Mouse (Mus musculus) heart, postnatal 0 days (tissue): ENCODE measurements around the gene Cstf2. TPM values are rescaled to one million over a fixed set of nuclear protein-coding genes. Genes with fewer than 3 reads are reported as not detected.

Source experiments
- ATAC-seq: fragments of 200-750 bp; cut with Nextera tagmentation; 2 replicates; pipeline ENCODE4 v1.8.0; 2017; ENCODE audit warnings: low read depth, moderate number of reproducible peaks, moderate library complexity; ENCODE audit not compliant: insufficient read depth
- DNase-seq: peaks from one replicate; pipeline ENCODE4 v3.0.0-alpha.2; 2016; ENCODE audit warnings: low spot score
- H3K27ac ChIP-seq: fragments of 300-500 bp; sonication (generic); 2 replicates; pipeline ENCODE4 v1.5.1; 2014; ENCODE audit warnings: low read depth, mild to moderate bottlenecking
- H3K27me3 ChIP-seq: fragments of 300-500 bp; sonication (generic); 2 replicates; pipeline ENCODE4 v1.6.1; 2014; ENCODE audit warnings: low read length, mixed read lengths; ENCODE audit not compliant: control insufficient read depth, insufficient read depth
- H3K36me3 ChIP-seq: fragments of 300-500 bp; sonication (generic); replicated peaks from 2 replicates; pipeline ENCODE4 v1.6.1; 2014; ENCODE audit warnings: low read length, mixed read lengths; ENCODE audit not compliant: control insufficient read depth, insufficient read depth
- H3K4me1 ChIP-seq: fragments of 300-500 bp; sonication (generic); 2 replicates; pipeline ENCODE4 v1.6.1; 2014; ENCODE audit warnings: antibody characterized with exemption; ENCODE audit not compliant: control insufficient read depth, insufficient read depth
- H3K4me2 ChIP-seq: fragments of 300-500 bp; sonication (generic); 2 replicates; pipeline ENCODE4 v1.6.1; 2014; ENCODE audit warnings: low read depth, mild to moderate bottlenecking, low read length, moderate library complexity
- H3K4me3 ChIP-seq: fragments of 300-500 bp; sonication (generic); 2 replicates; pipeline ENCODE4 v1.5.1; 2014; ENCODE audit warnings: low read depth, low read length
- H3K9ac ChIP-seq: fragments of 300-500 bp; sonication (generic); replicated peaks from 2 replicates; pipeline ENCODE4 v1.6.1; 2014; ENCODE audit warnings: low read depth, low read length, mixed read lengths
- H3K9me3 ChIP-seq: fragments of 300-500 bp; sonication (generic); replicated peaks from 2 replicates; pipeline ENCODE4 v1.6.1; 2016; ENCODE audit warnings: low read length; ENCODE audit not compliant: control insufficient read depth
- CTCF ChIP-seq: IDR thresholded peaks from 2 replicates; pipeline ENCODE4 v1.5.1; 2016; ENCODE audit warnings: antibody characterized with exemption, control low read depth, low read depth
- EP300 ChIP-seq: IDR thresholded peaks from 2 replicates; pipeline ENCODE4 v1.6.1; 2016; ENCODE audit warnings: antibody characterized with exemption, low read depth
- WGBS: fragments of 180-500 bp; shearing (Covaris S2); extraction: QIAGEN DNeasy Blood & Tissue Kit; methylation state at CpG from one replicate; pipeline ENCODE4 v1.1.7; 2014; 5-methylcytosine and 5-hydroxymethylcytosine counted together
- polyA plus RNA-seq: library from polyadenylated mRNA; unstranded; fragments of >200 nt; fragmentation: Nextera tagmentation; extraction: Ambion mirVana; gene quantifications from 2 replicates; pipeline ENCODE4 v1.2.1, GENCODE M21; 2015
- total RNA-seq: library from RNA; depleted of rRNA; stranded (reverse); fragments of >200 nt; gene quantifications from 2 replicates; pipeline ENCODE4 v1.2.3, GENCODE M21; 2014; ENCODE audit warnings: low replicate concordance; rRNA removed

The Cstf2 gene
- total RNA-seq (15.3 and 20.6 TPM in 2 replicates), polyA plus RNA-seq (11.0 and 12.3 TPM in 2 replicates)

DNA sequence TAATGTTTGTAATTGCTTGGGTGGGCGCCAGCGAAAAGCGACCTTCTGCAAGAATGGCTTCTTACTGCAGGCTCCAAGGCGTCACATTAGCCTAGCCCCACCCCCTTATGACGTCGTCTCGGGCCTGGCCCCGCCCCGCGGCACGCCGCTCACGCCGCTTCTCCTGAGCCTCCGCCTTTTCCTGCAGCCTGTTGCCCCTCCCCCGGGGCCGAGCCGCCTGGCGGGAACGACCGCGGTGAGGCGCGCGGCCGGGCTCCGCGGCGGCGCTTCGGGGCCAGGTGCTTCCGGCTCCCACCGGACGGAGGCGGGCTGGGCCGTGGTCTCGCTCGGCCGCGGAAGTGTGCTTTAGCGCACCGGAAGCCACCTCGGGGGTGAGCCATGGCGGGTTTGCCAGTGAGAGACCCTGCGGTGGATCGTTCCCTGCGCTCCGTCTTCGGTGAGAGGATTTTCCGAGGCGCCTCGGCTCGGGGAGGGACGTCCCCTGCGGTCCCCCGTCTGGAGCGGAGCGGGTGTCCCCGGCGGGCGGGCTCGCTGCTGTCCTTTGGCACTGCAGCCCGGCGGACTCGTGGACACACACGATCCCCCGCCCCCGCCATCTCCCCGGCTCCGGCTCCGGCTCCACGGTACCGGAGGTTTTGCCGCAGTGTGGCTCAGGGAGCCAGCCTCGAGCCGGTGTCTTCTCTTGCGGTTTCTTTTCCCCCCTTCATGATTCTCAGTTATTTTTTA lies at the start of gene Cstf2:
Gene Cstf2, plus strand, starts transcription at position 201 of the 726 bp plus-strand sequence.
- Histone ChIP-seq H3K36me3 (peaks cover 13% of the 10 kb centered on the region; the same call in 1 of the 2 replicates), H3K9me3 (no peaks in the 10 kb centered on the region), H3K4me2 (peak within 1 kb of the TSS; percentile 65), H3K27ac (peak within 1 kb of the TSS; percentile 84), H3K4me1 (no peaks in the 10 kb centered on the region), H3K27me3 (no peaks in the 10 kb centered on the region), H3K4me3 (peak within 1 kb of the TSS; percentile 58), H3K9ac (peak within 1 kb of the TSS; percentile 59)
- 19% methylated on average over 55 of the region's 77 CpGs for WGBS
- ATAC-seq, result peak; percentile 98
- peak; percentile 86 for DNase-seq
- TF ChIP-seq CTCF (no peak), EP300 (no peak)

DNA sequence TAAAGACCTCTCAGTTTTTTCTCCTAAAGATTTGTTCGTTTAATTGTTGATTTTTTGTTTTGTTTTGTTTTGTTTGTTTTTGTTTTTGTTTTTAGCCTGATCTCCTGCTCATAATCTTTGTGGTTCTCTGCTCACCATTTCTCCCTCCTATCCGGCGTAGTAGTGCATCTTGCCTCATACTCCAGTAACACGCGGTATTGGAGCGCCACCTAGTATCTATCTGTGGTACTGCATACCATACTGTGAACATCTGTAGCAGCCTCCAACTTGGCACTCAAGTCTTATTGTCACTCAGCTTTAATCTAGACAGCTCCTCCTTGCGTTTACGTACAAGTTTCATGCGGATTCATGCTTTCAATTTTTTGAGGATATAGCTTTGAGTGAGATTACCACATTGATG lies 40.0 kb upstream of the Cstf2 start:
- WGBS, result 5% methylated on average over 9 of the region's 9 CpGs
- H3K9ac ChIP-seq, result no peak overlapping the region
- no peaks in the 10 kb centered on the region for H3K9me3 ChIP-seq
- no peaks in the 10 kb centered on the region for H3K36me3 ChIP-seq
- H3K27ac ChIP-seq, result no peak overlapping the region
- H3K4me2 ChIP-seq, result no peak overlapping the region
- H3K4me3 ChIP-seq, result no peak overlapping the region
- ATAC-seq (no peak), DNase-seq (peak; percentile 43)
- no peaks in the 10 kb centered on the region for H3K27me3 ChIP-seq
- TF ChIP-seq CTCF (peak; percentile 92), EP300 (no peak)
- no peaks in the 10 kb centered on the region for H3K4me1 ChIP-seq

DNA sequence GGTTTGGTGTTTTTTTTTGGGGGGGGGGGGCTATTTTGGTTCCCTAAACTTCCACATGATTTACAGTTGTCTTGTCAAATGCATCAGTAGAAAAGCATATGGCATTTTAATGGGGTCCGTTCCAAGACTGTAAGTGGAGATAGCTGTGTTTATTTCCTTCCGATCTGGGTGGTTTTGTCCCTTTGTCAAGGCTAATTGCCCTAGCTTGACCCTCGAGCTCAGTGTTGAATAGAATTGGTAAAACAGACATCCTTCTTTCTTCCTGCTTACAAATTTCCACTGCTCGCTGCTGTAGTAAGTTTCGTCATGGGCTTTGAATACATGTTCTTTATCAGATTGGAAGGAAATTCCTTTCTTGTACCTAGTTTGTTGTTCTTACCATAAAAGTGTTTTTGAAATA lies 38.3 kb upstream of the Cstf2 start:
- Histone ChIP-seq H3K27ac (no peak overlapping the region), H3K4me3 (no peak overlapping the region), H3K36me3 (no peaks in the 10 kb centered on the region), H3K4me1 (no peaks in the 10 kb centered on the region), H3K9ac (no peak overlapping the region), H3K9me3 (no peaks in the 10 kb centered on the region), H3K4me2 (no peak overlapping the region), H3K27me3 (no peaks in the 10 kb centered on the region)
- no peak for DNase-seq
- TF ChIP-seq CTCF, result no peak
- no peak for TF ChIP-seq EP300
- 55% methylated on average over 5 of the region's 5 CpGs for WGBS
- ATAC-seq, result no peak; the same call in 1 of the 2 replicates

DNA sequence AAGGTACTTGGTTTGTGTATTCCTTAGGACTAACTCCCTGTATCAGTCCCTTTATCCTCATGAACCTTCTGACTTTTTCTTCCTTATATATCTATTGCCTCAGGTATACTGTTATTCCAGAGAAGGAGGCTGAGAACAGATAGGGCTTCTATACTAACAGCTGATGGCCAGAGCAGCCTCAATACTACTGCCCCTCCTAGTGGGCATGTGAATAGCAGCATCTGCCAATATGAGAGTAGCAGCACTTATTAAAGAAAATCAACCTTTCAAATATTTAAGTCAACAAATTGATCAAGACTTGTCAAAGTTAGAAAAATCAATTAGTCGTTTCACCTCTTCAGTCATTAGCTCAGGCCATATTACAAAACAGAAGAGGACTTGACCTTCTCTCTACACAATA lies 10.0 kb upstream of the Cstf2 start:
- DNase-seq (no peak), ATAC-seq (no peak)
- no peaks in the 10 kb centered on the region for H3K27me3 ChIP-seq
- no peak overlapping the region for H3K4me2 ChIP-seq
- no peaks in the 10 kb centered on the region for H3K36me3 ChIP-seq
- WGBS, result 49% methylated on average over 1 of the region's 1 CpGs
- TF ChIP-seq EP300 (no peak), CTCF (peak; percentile 18)
- no peaks in the 10 kb centered on the region for H3K4me1 ChIP-seq
- no peaks in the 10 kb centered on the region for H3K9me3 ChIP-seq
- H3K27ac ChIP-seq, result no peak overlapping the region
- H3K9ac ChIP-seq, result no peak overlapping the region
- no peak overlapping the region for H3K4me3 ChIP-seq

DNA sequence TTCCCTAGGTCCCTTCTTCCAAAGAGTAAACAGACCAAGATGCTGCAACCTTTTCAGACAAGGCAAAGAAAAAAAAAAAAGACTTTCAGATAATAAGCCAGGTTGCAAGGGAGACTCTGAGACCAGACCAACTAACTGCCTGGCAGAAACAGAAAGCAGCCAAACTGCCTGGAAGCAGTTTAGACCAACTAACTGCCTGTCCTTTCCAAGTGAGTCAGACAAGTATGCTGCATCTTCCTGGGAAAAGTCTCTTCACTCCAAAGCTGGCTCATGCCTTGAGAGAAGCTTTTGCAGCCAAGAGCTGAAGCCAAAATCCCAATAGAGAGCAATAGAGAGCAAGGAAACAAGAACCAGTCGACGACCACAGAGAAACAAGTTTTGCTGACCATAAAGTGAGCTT lies 2.1 kb upstream of the Cstf2 start:
- no peak for DNase-seq
- H3K4me3 ChIP-seq, result no peak overlapping the region
- H3K9ac ChIP-seq, result no peak overlapping the region
- no peaks in the 10 kb centered on the region for H3K27me3 ChIP-seq
- H3K9me3 ChIP-seq, result no peaks in the 10 kb centered on the region
- no peak overlapping the region for H3K4me2 ChIP-seq
- no peak for ATAC-seq
- no peaks in the 10 kb centered on the region for H3K4me1 ChIP-seq
- TF ChIP-seq EP300 (no peak), CTCF (no peak)
- H3K27ac ChIP-seq, result no peak overlapping the region
- H3K36me3 ChIP-seq, result 0 out of 2 replicates have a peak, but pooled peaks cover 1% of the 10 kb centered on the region
- WGBS, result 86% methylated on average over 2 of the region's 2 CpGs
